Mouse (Mus musculus): ENCODE measurements at regions not wholly inside any gene's neighbourhood (a gene's known extent, or its start where the extent isn't known, plus 50 kb on each side); places are given as distances from the start of the nearest gene placed in this dataset.

DNA sequence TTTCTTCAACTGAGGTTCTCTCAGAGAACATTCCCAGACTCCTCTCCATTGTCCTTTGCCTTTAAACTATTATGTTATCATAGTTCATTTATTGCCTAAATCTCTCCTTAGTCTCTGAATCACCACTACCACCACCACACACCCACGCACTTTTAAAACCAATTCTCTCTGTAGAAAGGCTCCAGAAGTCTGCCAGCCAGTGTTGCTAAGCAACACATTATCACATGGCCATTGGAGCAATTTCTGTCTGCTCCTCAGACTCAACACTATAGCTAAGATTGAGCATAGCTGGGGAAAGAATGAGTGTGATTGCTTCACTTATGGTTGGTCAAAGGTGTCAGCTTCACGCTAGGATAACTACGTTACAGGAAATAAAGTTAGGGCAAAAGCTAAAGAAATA is 59.3 kb downstream of the Trap1a start:
- no peak for DNase-seq (ENCODE audit: low read depth)

DNA sequence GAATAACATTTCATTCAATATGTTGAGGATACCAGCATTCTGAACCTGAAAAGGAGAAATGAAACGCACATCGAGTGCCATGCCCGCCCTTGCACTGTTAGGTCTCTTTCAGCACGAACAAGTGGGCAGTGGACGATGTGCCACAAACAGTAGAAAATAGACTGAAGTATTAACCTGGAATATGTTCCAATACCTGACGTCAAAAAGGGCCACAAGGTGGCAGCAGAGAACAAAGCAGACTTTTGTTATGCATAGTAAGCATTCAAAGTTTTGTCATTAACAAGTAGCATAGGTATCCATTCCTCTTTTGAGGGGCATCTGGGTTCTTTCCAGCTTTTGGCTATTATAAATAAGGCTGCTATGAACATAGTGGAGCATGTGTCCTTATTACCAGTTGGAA is 63.5 kb upstream of the D330045A20Rik start:
- DNase-seq (ENCODE audit: low read depth): peak; percentile 41

DNA sequence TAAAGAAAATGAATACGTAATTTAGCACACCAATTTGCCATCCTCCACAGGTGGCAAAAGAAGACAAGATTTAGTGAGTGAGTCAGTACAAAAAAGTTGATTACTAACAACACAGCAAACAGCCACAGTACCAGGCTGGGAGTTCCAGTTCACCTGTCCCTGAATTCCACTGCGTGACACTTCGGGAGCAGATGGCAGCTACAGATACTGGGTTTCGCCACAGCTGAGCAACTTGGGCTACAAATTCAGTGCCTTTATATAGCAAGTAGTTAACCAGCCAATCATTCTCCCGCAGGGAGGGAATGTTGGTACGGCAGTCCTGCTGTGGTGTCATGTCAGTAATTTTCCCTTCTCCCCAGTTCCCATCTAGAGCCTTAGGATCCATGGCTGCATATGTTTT is 60.3 kb upstream of the D330045A20Rik start:
- DNase-seq (ENCODE audit: low read depth): no peak

DNA sequence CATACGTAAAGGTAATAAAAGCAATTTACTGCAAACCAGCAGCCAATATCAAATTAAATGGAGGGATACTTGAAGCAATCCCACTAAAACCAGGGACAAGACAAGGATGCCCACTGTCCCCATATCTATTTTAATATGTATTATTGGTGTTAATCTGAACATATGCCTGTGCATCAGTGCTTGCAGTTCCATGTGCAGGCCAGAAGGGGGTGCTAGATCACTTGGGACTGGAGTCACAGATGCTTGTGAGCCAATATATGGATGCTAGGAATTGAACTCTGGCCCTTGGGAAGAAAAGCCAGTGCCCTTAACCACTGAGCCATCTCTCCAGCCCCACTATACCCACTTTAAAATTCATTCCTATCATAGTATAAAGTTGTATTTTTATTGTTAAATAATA is 55.9 kb upstream of the D330045A20Rik start:
- peak; percentile 13 for DNase-seq (ENCODE audit: low read depth)

Data from c-Kit-positive CD71-positive TER-119-negative erythroid progenitor cells, embryonic 14.5 days (primary cell).